Mouse (Mus musculus) liver, embryonic 14.5 days (tissue): ENCODE results near the gene Osbpl3.

Source experiments
- CTCF ChIP-seq: IDR thresholded peaks from 2 replicates; pipeline ENCODE4 v1.5.1; 2016; ENCODE audit warnings: antibody characterized with exemption, low read depth, control low read depth
- EP300 ChIP-seq: IDR thresholded peaks from 2 replicates; pipeline ENCODE4 v1.6.1; 2016; ENCODE audit warnings: antibody characterized with exemption, low read depth

GRCm38 (mm10) chr6:50397116-50397515 lies 58.9 kb downstream of the Osbpl3 start:
- no peak for TF ChIP-seq CTCF
- no peak for TF ChIP-seq EP300
